Mouse (Mus musculus): ENCODE measurements around the gene Eif2s3y.

Eif2s3y gene

DNA sequence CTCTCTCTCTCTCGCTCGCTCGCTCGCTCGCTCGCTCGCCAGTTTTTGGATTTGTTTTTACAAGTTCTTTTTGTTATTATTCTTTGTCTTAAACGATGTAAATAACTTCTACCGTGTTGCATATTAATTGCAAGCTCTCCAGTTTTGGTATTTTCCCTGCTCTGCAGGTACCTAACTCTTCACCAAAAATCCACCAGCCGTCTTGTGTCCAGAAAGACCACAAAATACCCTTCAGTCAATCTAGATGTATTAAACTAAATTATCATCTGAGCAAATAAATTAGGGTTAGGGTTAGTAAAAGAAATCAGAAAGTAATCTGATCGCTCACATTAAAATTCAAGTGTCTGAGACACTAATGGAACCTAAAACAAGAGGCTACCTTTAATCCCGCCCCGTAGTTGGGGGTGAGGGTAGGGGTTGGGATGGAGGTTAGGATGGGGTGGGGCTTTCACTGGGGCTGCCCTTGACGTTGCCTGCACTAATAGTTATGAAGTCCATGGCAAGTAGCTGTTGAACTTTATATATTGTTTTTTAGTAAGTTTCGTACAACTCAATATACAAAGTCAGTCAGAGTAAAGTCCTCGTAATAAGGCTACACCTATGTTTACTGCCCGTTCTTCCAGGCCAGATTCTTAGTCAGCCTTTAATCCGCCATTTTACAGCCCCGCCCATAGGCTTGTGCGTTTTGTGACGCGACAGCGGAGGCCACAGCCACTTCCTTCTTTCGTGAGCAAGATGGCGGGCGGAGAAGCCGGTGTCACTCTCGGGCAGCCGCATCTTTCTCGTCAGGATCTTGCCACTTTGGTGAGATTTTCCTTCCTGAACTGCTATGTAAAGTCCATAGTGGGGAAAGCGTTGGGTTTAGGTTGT, at the start of gene Eif2s3y:
Eif2s3y (plus strand) TSS at position 662 of the 870 bp plus-strand sequence.
- peak; percentile 38 for DNase-seq (ENCODE audit: low read depth, low spot score)
